Mouse (Mus musculus) hindbrain, embryonic 14.5 days (tissue): ENCODE measurements around the gene Tpd52l2. TPM values are rescaled to one million over a fixed set of nuclear protein-coding genes. Genes with fewer than 3 reads are reported as not detected.

ENCODE experiments used
- ATAC-seq: fragments of 200-750 bp; cut with Nextera tagmentation; 2 replicates; pipeline ENCODE4 v1.8.0; 2017; ENCODE audit warnings: moderate number of reproducible peaks, mild to moderate bottlenecking, moderate TSS enrichment, moderate library complexity; ENCODE audit not compliant: low FRiP score
- DNase-seq: peaks from one replicate; pipeline ENCODE4 v3.0.0-alpha.2; 2015; ENCODE audit warnings: low spot score
- H3K27ac ChIP-seq: fragments of 300-500 bp; sonication (generic); 2 replicates; pipeline ENCODE4 v1.5.1; 2014; ENCODE audit warnings: mild to moderate bottlenecking, moderate library complexity
- H3K27me3 ChIP-seq: fragments of 300-500 bp; sonication (generic); 2 replicates; pipeline ENCODE4 v1.6.1; 2014; ENCODE audit warnings: mild to moderate bottlenecking, low read length, mixed read lengths; ENCODE audit not compliant: control insufficient read depth, insufficient read depth
- H3K36me3 ChIP-seq: fragments of 300-500 bp; sonication (generic); replicated peaks from 2 replicates; pipeline ENCODE4 v1.6.1; 2014; ENCODE audit not compliant: control insufficient read depth, insufficient read depth
- H3K4me1 ChIP-seq: fragments of 300-500 bp; sonication (generic); replicated peaks from 2 replicates; pipeline ENCODE4 v1.6.1; 2014; ENCODE audit warnings: antibody characterized with exemption, low read length, mixed read lengths; ENCODE audit not compliant: control insufficient read depth, insufficient read depth
- H3K4me2 ChIP-seq: fragments of 300-500 bp; sonication (generic); replicated peaks from 2 replicates; pipeline ENCODE4 v1.6.1; 2014; ENCODE audit warnings: mild to moderate bottlenecking, moderate library complexity
- H3K4me3 ChIP-seq: fragments of 300-500 bp; sonication (generic); replicated peaks from 2 replicates; pipeline ENCODE4 v1.5.1; 2014; ENCODE audit warnings: mild to moderate bottlenecking, low read length
- H3K9ac ChIP-seq: fragments of 300-500 bp; sonication (generic); 2 replicates; pipeline ENCODE4 v1.6.1; 2014
- H3K9me3 ChIP-seq: fragments of 300-500 bp; sonication (generic); 2 replicates; pipeline ENCODE4 v1.6.1; 2016; ENCODE audit warnings: low read length; ENCODE audit not compliant: control insufficient read depth
- WGBS: fragments of 180-500 bp; shearing (Covaris S2); extraction: QIAGEN DNeasy Blood & Tissue Kit; methylation state at CpG from one replicate; pipeline ENCODE4 v1.1.7; 2014; 5-methylcytosine and 5-hydroxymethylcytosine counted together
- polyA plus RNA-seq: library from polyadenylated mRNA; unstranded; fragments of >200 nt; fragmentation: Nextera tagmentation; extraction: Ambion mirVana; gene quantifications from 2 replicates; pipeline ENCODE4 v1.2.1, GENCODE M21; 2014

The Tpd52l2 gene
- polyA plus RNA-seq, 1 experiment from 2014 or later, result 105 TPM

GRCm38 (mm10) chr2:181461536-181462100 lies 35.3 kb upstream of the Tpd52l2 start:
- no peak overlapping the region for H3K27ac ChIP-seq
- H3K4me2 ChIP-seq, result no peak overlapping the region
- H3K27me3 ChIP-seq, result no peaks in the 10 kb centered on the region
- 100% methylated on average over 1 of the region's 1 CpGs for WGBS
- ATAC-seq (no peak), DNase-seq (no peak)
- no peak overlapping the region for H3K4me3 ChIP-seq
- H3K9ac ChIP-seq, result no peak overlapping the region
- no peaks in the 10 kb centered on the region for H3K36me3 ChIP-seq
- H3K9me3 ChIP-seq, result no peaks in the 10 kb centered on the region
- peaks cover 26% of the 10 kb centered on the region for H3K4me1 ChIP-seq

GRCm38 (mm10) chr2:181462604-181463003 lies 34.3 kb upstream of the Tpd52l2 start:
- H3K4me3 ChIP-seq, result no peak overlapping the region
- WGBS, result 90% methylated on average over 1 of the region's 1 CpGs
- no peak for ATAC-seq

GRCm38 (mm10) chr2:181463008-181463738 lies 33.8 kb upstream of the Tpd52l2 start:
- Histone ChIP-seq H3K27me3 (no peaks in the 10 kb centered on the region), H3K4me1 (peaks cover 11% of the 10 kb centered on the region), H3K27ac (no peak overlapping the region), H3K9ac (no peak overlapping the region), H3K36me3 (no peaks in the 10 kb centered on the region), H3K9me3 (no peaks in the 10 kb centered on the region), H3K4me3 (no peak overlapping the region), H3K4me2 (no peak overlapping the region; the same call in 1 of the 2 replicates)
- DNase-seq (peak; percentile 30), ATAC-seq (peak; percentile 38; the same call in 1 of the 2 replicates)
- WGBS, result 44% methylated on average over 7 of the region's 7 CpGs

More at GRCm38 (mm10) chr2:181462604-181463003, 34.3 kb upstream of the Tpd52l2 start:
- H3K4me2 ChIP-seq, result no peak overlapping the region
- no peaks in the 10 kb centered on the region for H3K36me3 ChIP-seq
- H3K9ac ChIP-seq, result no peak overlapping the region
- H3K9me3 ChIP-seq, result no peaks in the 10 kb centered on the region
- H3K27me3 ChIP-seq, result no peaks in the 10 kb centered on the region
- DNase-seq, result no peak
- H3K27ac ChIP-seq, result no peak overlapping the region
- H3K4me1 ChIP-seq, result peaks cover 16% of the 10 kb centered on the region

GRCm38 (mm10) chr2:181465423-181465822 lies 31.5 kb upstream of the Tpd52l2 start:
- ATAC-seq (no peak), DNase-seq (no peak)
- Histone ChIP-seq H3K9ac (no peak overlapping the region), H3K36me3 (no peaks in the 10 kb centered on the region), H3K4me3 (no peak overlapping the region), H3K9me3 (no peaks in the 10 kb centered on the region), H3K4me1 (peaks cover 7% of the 10 kb centered on the region; the same call in 1 of the 2 replicates), H3K27me3 (no peaks in the 10 kb centered on the region), H3K27ac (no peak overlapping the region), H3K4me2 (no peak overlapping the region)
- 65% methylated on average over 3 of the region's 3 CpGs for WGBS

- Histone ChIP-seq H3K9me3 (no peaks in the 10 kb centered on the region), H3K36me3 (no peaks in the 10 kb centered on the region), H3K27me3 (no peaks in the 10 kb centered on the region), H3K9ac (no peak overlapping the region), H3K4me3 (no peak overlapping the region), H3K4me1 (no peaks in the 10 kb centered on the region), H3K4me2 (no peak overlapping the region), H3K27ac (no peak overlapping the region)
- ATAC-seq, result no peak
- 79% methylated on average over 2 of the region's 2 CpGs for WGBS
- DNase-seq, result no peak
Measured at GRCm38 (mm10) chr2:181470285-181470684, 26.7 kb upstream of the Tpd52l2 start.

GRCm38 (mm10) chr2:181471246-181471645 lies 25.7 kb upstream of the Tpd52l2 start:
- H3K4me1 ChIP-seq, result no peaks in the 10 kb centered on the region
- H3K36me3 ChIP-seq, result no peaks in the 10 kb centered on the region
- no peak overlapping the region for H3K27ac ChIP-seq
- no peak for DNase-seq
- no peaks in the 10 kb centered on the region for H3K27me3 ChIP-seq
- ATAC-seq, result no peak
- WGBS, result 50% methylated on average over 5 of the region's 5 CpGs
- H3K4me2 ChIP-seq, result no peak overlapping the region
- no peak overlapping the region for H3K4me3 ChIP-seq
- no peaks in the 10 kb centered on the region for H3K9me3 ChIP-seq
- no peak overlapping the region for H3K9ac ChIP-seq

- Histone ChIP-seq H3K4me3 (no peak overlapping the region), H3K9me3 (no peaks in the 10 kb centered on the region), H3K4me2 (no peak overlapping the region), H3K4me1 (no peaks in the 10 kb centered on the region), H3K27ac (no peak overlapping the region), H3K9ac (no peak overlapping the region), H3K27me3 (no peaks in the 10 kb centered on the region), H3K36me3 (no peaks in the 10 kb centered on the region)
- 76% methylated on average over 1 of the region's 1 CpGs for WGBS
- DNase-seq (no peak), ATAC-seq (no peak)
Measured at GRCm38 (mm10) chr2:181472256-181472827, 24.6 kb upstream of the Tpd52l2 start.

- no peak overlapping the region for H3K4me2 ChIP-seq
- H3K9ac ChIP-seq, result no peak overlapping the region
- WGBS, result 61% methylated on average over 2 of the region's 2 CpGs
- H3K27ac ChIP-seq, result no peak overlapping the region
- H3K27me3 ChIP-seq, result no peaks in the 10 kb centered on the region
- no peak overlapping the region for H3K4me3 ChIP-seq
- H3K36me3 ChIP-seq, result no peaks in the 10 kb centered on the region
- DNase-seq, result no peak
- no peaks in the 10 kb centered on the region for H3K4me1 ChIP-seq
- ATAC-seq, result no peak
- no peaks in the 10 kb centered on the region for H3K9me3 ChIP-seq
Measured at GRCm38 (mm10) chr2:181483120-181483519, 13.8 kb upstream of the Tpd52l2 start.

- no peak overlapping the region for H3K27ac ChIP-seq
- ATAC-seq (no peak), DNase-seq (no peak)
- no peak overlapping the region for H3K9ac ChIP-seq
- no peaks in the 10 kb centered on the region for H3K4me1 ChIP-seq
- H3K36me3 ChIP-seq, result no peaks in the 10 kb centered on the region
- H3K4me3 ChIP-seq, result no peak overlapping the region
- no peaks in the 10 kb centered on the region for H3K9me3 ChIP-seq
- H3K4me2 ChIP-seq, result no peak overlapping the region
- no peaks in the 10 kb centered on the region for H3K27me3 ChIP-seq
- WGBS, result 27% methylated on average over 7 of the region's 7 CpGs
Measured at GRCm38 (mm10) chr2:181483562-181484318, 13.2 kb upstream of the Tpd52l2 start.
